Mouse (Mus musculus) heart, embryonic 14.5 days (tissue): ENCODE data around the gene Kif3a. TPM values are rescaled to one million over a fixed set of nuclear protein-coding genes. Genes with fewer than 3 reads are reported as not detected.
"Not testable (repeated sequence)": the region's sequence is repeated elsewhere in the genome, so short reads cannot be mapped to it uniquely, and the experiment has no call there.

Source experiments
- ATAC-seq: fragments of 200-750 bp; cut with Nextera tagmentation; 2 replicates; pipeline ENCODE4 v1.8.0; 2017; ENCODE audit warnings: low read depth, moderate TSS enrichment; ENCODE audit not compliant: insufficient number of reproducible peaks, insufficient read depth, low FRiP score
- H3K27ac ChIP-seq, 2 experiments: fragments of 200-500 bp in 1 of 2; fragments of 300-500 bp in 1 of 2; sonication (generic) in 1 of 2; replicated peaks in 1 of 2; 2 replicates each; pipeline ENCODE4 v1.5.1; 2012 to 2014; ENCODE audit warnings: low read depth in 2 of 2, low read length in 2 of 2, control low read depth in 1 of 2, mild to moderate bottlenecking in 1 of 2, mixed read lengths in 1 of 2; ENCODE audit not compliant: control insufficient read depth in 1 of 2, insufficient read depth in 1 of 2
- H3K27me3 ChIP-seq: fragments of 300-500 bp; sonication (generic); 2 replicates; pipeline ENCODE4 v1.6.1; 2014; ENCODE audit warnings: mild to moderate bottlenecking, low read length, control low read depth; ENCODE audit not compliant: control insufficient read depth, insufficient read depth
- H3K36me3 ChIP-seq: fragments of 300-500 bp; sonication (generic); 2 replicates; pipeline ENCODE4 v1.6.1; 2014; ENCODE audit warnings: mild to moderate bottlenecking, control low read depth, low read length, mixed read lengths; ENCODE audit not compliant: control insufficient read depth, insufficient read depth
- H3K4me1 ChIP-seq, 2 experiments: fragments of 200-500 bp in 1 of 2; fragments of 300-500 bp in 1 of 2; sonication (generic) in 1 of 2; 2 replicates each; pipeline ENCODE4 v1.6.1; 2012 to 2014; ENCODE audit warnings: low read length in 2 of 2, control low read depth in 1 of 2, mixed read lengths in 1 of 2; ENCODE audit not compliant: control insufficient read depth in 2 of 2, insufficient read depth in 2 of 2
- H3K4me2 ChIP-seq: fragments of 300-500 bp; sonication (generic); 2 replicates; pipeline ENCODE4 v1.6.1; 2014; ENCODE audit warnings: mild to moderate bottlenecking, low read length
- H3K4me3 ChIP-seq, 2 experiments: fragments of 200-500 bp in 1 of 2; fragments of 300-500 bp in 1 of 2; sonication (generic) in 1 of 2; 2 replicates each; pipeline ENCODE4 v1.5.1; 2012 to 2014; ENCODE audit warnings: low read length in 2 of 2, mild to moderate bottlenecking in 2 of 2, control low read depth in 1 of 2, low read depth in 1 of 2, moderate library complexity in 1 of 2; ENCODE audit not compliant: control insufficient read depth in 1 of 2, insufficient read depth in 1 of 2
- H3K9ac ChIP-seq: fragments of 300-500 bp; sonication (generic); 2 replicates; pipeline ENCODE4 v1.6.1; 2014; ENCODE audit warnings: mild to moderate bottlenecking, low read length
- H3K9me3 ChIP-seq: fragments of 300-500 bp; sonication (generic); 2 replicates; pipeline ENCODE4 v1.6.1; 2016; ENCODE audit warnings: low read length, control low read depth; ENCODE audit not compliant: control insufficient read depth
- WGBS: fragments of 180-500 bp; shearing (Covaris S2); extraction: QIAGEN DNeasy Blood & Tissue Kit; methylation state at CpG from one replicate; pipeline ENCODE4 v1.1.7; 2014; 5-methylcytosine and 5-hydroxymethylcytosine counted together
- polyA plus RNA-seq: library from polyadenylated mRNA; unstranded; fragments of >200 nt; fragmentation: Nextera tagmentation; extraction: Ambion mirVana; gene quantifications from 2 replicates; pipeline ENCODE4 v1.2.1, GENCODE M21; 2014

Gene Kif3a
- polyA plus RNA-seq, 1 experiment from 2014 or later, result 38.3 TPM

DNA sequence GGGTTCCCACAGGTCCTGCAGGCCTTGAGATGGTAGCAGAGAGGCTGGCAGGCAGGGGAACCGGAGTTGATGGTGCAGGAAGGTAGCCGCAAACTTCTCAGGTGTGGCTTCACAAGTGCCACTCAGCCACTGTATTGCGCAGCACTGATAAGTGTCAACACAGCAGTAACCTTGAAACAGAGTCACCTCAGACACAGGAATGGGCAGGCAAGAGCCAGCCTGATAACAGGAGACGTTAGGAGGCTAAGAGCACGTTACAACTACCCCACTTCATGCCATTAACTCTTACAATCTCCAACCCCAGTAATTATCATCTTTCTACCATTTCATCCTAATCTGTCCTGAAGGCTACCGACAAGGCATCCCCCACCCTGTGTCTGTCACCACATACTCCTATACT, 19.6 kb upstream of the Kif3a start:
- H3K27ac ChIP-seq, result no peak overlapping the region
- ATAC-seq, result no peak
- no peaks in the 10 kb centered on the region for H3K9me3 ChIP-seq
- H3K36me3 ChIP-seq, result peaks cover 2% of the 10 kb centered on the region; the same call in 1 of the 2 replicates
- H3K4me2 ChIP-seq, result no peak overlapping the region
- no peaks in the 10 kb centered on the region for H3K27me3 ChIP-seq
- H3K9ac ChIP-seq, result no peak overlapping the region
- peaks cover 6 to 14% of the 10 kb centered on the region in 2 experiments; a peak in 3 of 4 replicates for H3K4me1 ChIP-seq
- WGBS, result 39% methylated on average over 6 of the region's 6 CpGs
- H3K4me3 ChIP-seq, result no peak overlapping the region

DNA sequence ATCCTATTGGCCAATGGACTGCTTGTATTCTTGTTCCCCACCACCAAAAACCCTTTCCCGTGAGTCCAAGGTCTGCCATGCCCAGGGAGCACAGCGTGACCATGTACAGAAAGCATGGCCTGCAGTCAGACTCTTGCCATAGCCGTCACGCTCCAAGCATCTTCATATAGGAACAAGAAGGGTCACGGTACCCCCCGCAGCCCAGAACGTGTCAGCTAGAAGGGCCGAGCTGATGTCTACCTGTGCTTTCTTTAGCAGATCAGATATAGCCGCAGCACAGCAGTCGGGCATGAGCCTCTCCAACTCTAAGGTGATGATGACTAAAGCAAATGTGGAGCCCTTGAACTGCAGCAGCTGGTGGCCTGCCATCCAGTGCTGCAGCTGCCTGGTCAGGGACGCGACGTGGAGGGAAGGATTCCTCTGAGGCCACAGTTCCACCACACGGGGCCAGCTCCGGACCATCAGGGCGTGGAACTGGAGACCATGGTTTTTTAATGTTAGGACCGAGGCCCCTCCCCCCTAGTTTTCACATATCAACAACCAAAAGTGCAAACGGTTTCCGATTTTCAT, 19.1 kb upstream of the Kif3a start:
- Histone ChIP-seq H3K4me2 (no peak overlapping the region), H3K27me3 (no peaks in the 10 kb centered on the region), H3K36me3 (no peaks in the 10 kb centered on the region), H3K4me3 (no peak overlapping the region), H3K27ac (no peak overlapping the region), H3K9ac (no peak overlapping the region), H3K9me3 (0 out of 2 replicates have a peak, but pooled peaks cover 2% of the 10 kb centered on the region), H3K4me1 (peaks cover 6 to 11% of the 10 kb centered on the region in 2 experiments; a peak in 2 of 4 replicates)
- 74% methylated on average over 19 of the region's 19 CpGs for WGBS
- no peak for ATAC-seq

DNA sequence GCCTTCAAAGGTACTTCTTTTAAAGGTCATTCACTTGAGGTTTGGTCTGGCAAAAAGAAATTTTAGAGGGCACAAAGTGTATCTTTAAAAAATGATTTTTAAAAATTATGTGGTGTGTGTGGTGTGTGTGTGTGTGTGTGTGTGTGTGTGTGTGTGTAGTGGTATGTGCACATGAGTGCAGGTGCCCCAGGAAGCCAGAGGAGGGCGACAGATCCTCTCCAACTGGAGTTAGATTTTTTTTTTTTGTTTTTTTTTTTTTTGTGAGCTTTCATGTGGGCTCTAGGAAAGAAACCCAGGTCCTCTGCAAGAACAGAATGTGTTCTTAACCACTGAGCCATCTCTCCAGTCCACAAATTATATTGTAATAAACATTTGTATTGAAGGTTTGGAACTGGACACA, 16.5 kb upstream of the Kif3a start:
- Histone ChIP-seq H3K4me3 (no peak overlapping the region), H3K27me3 (no peaks in the 10 kb centered on the region), H3K9me3 (0 out of 2 replicates have a peak, but pooled peaks cover 2% of the 10 kb centered on the region), H3K4me2 (no peak overlapping the region), H3K27ac (no peak overlapping the region), H3K9ac (no peak overlapping the region), H3K36me3 (no peaks in the 10 kb centered on the region), H3K4me1 (peaks cover 6 to 11% of the 10 kb centered on the region in 2 experiments; a peak in 2 of 4 replicates)
- no peak for ATAC-seq
- WGBS, result 100% methylated on average over 1 of the region's 1 CpGs

DNA sequence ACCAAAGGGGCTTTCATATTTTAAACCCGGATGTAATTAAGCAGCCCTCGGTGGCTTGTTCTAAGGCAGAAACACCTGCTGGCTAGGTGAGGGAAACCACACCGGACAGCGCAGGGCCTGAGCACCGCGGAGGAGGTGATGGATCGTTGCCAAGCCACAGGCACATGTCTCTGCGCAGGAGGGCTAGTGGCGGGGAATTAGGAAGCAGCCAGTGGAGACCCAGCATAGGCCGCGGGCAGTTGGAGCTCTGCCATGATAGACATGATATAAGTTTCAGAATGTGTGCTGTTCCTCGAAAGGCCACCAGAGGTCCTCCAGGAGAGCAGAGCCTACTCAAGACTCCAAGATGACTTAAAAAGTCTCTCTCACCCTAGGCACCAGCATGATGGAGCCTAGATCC, 15.4 kb upstream of the Kif3a start:
- no peak overlapping the region for H3K9ac ChIP-seq
- no peak overlapping the region for H3K4me3 ChIP-seq
- H3K9me3 ChIP-seq, result 0 out of 2 replicates have a peak, but pooled peaks cover 2% of the 10 kb centered on the region
- H3K4me1 ChIP-seq, result peaks cover 6 to 11% of the 10 kb centered on the region in 2 experiments; a peak in 2 of 4 replicates
- ATAC-seq, result no peak
- no peaks in the 10 kb centered on the region for H3K36me3 ChIP-seq
- H3K4me2 ChIP-seq, result no peak overlapping the region
- no peaks in the 10 kb centered on the region for H3K27me3 ChIP-seq
- H3K27ac ChIP-seq, result no peak overlapping the region
- WGBS, result 66% methylated on average over 12 of the region's 12 CpGs

DNA sequence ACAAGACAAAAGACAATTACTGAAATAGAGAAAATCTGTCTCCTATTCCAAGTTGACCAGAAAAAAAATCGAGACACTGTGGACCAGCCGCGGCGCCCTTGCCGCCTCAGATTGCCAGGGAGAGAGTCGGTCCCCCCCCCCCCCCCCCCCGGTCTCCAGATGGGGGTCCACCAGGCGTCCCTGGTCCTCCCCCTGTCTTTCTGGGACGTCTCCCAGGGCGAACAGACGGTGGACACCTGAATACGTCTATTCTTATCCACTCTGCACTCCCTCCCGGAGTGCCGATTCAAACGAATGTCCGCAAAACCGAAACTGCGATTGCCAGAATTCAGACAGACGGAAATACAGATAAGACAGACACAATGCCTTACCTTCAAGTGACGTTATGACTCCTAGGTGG, 10.7 kb upstream of the Kif3a start:
- H3K9me3 ChIP-seq, H3K4me1 ChIP-seq, ATAC-seq, H3K4me2 ChIP-seq, H3K4me3 ChIP-seq, H3K9ac ChIP-seq, H3K27ac ChIP-seq, H3K27me3 ChIP-seq, H3K36me3 ChIP-seq: not testable (repeated sequence)
- WGBS, result 91% methylated on average over 10 of the region's 20 CpGs

DNA sequence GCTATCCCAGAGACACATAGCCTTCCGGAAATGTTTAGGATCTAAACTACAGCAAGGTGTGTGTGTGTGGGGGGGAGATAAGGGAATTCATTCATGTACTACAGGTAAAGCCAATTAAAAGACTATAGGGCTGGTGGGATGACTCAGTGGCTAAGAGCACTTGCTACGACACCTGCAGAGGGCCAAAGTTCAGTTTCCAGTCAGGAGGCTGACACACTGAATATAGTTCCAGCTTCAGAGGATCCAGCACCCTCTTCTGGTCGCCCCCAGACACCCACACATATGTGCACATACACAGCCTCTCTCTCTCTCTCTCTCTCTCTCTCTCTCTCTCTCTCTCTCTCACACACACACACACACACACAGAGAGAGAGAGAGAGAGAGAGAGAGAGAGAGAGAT, 9.2 kb upstream of the Kif3a start:
- not testable (repeated sequence) for H3K9ac ChIP-seq, H3K27ac ChIP-seq, H3K27me3 ChIP-seq, H3K36me3 ChIP-seq, H3K9me3 ChIP-seq, H3K4me3 ChIP-seq, H3K4me1 ChIP-seq, H3K4me2 ChIP-seq, ATAC-seq
- WGBS, result 95% methylated on average over 1 of the region's 3 CpGs

DNA sequence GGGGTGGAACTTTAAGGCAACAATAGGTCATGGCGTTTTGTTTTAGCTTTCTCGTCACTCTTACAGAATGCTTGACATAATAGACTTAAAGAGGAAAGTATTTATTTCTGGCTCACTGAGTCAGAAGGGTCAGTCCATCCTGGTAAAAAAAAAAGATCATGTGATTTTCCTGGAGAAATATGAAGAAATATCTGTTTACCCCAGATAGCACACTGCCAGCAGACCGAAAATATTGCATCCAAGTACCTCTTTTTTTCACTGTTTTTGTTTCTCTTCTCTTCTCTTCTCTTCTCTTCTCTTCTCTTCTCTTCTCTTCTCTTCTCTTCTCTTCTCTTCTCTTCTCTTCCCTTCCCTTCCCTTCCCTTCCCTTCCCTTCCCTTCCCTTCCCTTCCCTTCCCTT, 7.2 kb upstream of the Kif3a start:
- H3K27ac ChIP-seq, H3K9me3 ChIP-seq, H3K36me3 ChIP-seq, H3K4me2 ChIP-seq, H3K27me3 ChIP-seq, ATAC-seq, H3K9ac ChIP-seq, H3K4me3 ChIP-seq, H3K4me1 ChIP-seq: not testable (repeated sequence)
- WGBS, result 76% methylated on average over 1 of the region's 3 CpGs

DNA sequence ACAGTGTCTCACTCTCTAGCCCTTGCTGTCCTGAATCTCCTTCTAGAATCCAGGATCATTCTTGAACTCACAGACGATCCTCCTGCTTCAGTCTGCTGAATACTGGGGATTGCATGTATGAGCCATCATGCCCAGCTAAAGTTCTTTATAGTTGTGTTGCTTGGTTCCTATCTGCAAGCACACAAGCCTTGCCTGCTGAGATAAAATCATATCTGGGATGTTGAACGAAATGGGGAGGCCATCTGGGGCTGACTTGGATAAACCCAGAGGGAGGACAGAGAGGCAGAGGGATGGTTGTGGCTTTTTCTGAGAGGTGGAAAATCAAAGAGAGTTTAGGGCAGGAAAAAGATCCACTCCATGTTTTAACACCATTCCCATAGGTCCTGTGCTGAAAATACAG, 5.2 kb upstream of the Kif3a start:
- Histone ChIP-seq H3K27me3 (no peaks in the 10 kb centered on the region), H3K4me3 (no peak overlapping the region), H3K36me3 (no peaks in the 10 kb centered on the region), H3K9me3 (no peaks in the 10 kb centered on the region), H3K4me1 (peaks cover 0 to 4% of the 10 kb centered on the region in 2 experiments; a peak in 1 of 4 replicates), H3K27ac (no peak overlapping the region), H3K9ac (no peak overlapping the region), H3K4me2 (no peak overlapping the region)
- no peak for ATAC-seq
- 43% methylated on average over 2 of the region's 2 CpGs for WGBS
